ENCODE assay signal across 11 mouse cellular contexts in the genomic region with DNA sequence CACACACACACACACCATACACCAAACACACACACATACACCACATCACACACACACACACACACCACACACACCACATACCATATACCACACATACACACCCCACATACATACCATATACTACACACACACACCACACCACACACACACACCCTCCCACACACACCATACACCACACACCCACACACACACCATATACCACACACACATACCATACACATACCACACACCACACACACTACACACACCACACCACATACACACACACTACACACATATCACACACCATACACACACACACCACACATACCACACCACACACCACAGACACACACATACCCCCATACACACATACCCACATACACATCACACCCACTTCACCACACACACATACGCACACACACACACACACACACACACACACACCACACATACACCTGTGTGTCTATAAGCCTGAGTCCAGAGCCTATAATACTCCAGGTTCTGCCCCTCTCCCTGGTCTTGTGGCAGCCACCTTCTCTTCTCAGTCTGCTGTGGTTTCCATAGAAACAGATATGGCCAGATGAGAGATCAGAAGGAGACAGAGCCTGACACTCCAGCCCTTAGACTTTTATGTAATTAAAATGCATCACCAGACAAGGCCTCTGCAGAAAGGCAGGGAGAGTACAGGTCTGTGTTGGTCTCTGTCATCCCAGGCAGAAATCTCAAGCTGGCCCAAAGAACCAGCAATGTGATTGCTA.
DNase-seq lines count a peak whose midpoint lies in the region; ATAC-seq and TF ChIP-seq lines count a peak whose summit lies in the region.
"Had no signal": no experiment of that assay in that cellular context is flagged by ENCODE, and none has a peak within 500 bp of the region (broad histone marks: within the 10 kb centered on the region; RNA-seq: fewer than 3 reads in every experiment).

No protein-coding gene starts in this region.

- no peak for TF ChIP-seq CTCF in stomach, postnatal 0 days (IDR thresholded peaks at IDR 0.05; ENCODE audit: low read depth)

- no peak overlapping the region for H3K4me2 ChIP-seq in heart, embryonic 11.5 days
- no peak overlapping the region for H3K4me2 ChIP-seq in midbrain, embryonic 11.5 days
- H3K4me2 ChIP-seq in limb, embryonic 11.5 days (ENCODE audit: low read depth, severe bottlenecking): no peak overlapping the region
- no peak overlapping the region for H3K4me2 ChIP-seq in stomach, postnatal 0 days (replicated peaks; ENCODE audit: low read depth)
- H3K4me2 ChIP-seq: stomach, embryonic 15.5 days had no signal

- H3K4me3 ChIP-seq in heart, embryonic 11.5 days (ENCODE audit: low read depth, low read length): no peak overlapping the region
- H3K4me3 ChIP-seq in midbrain, embryonic 11.5 days (ENCODE audit: low read depth, low read length): no peak overlapping the region
- H3K4me3 ChIP-seq in midbrain, embryonic 10.5 days: no peak overlapping the region
- no peak overlapping the region for H3K4me3 ChIP-seq in limb, embryonic 11.5 days (ENCODE audit: low read depth, low read length)
- H3K4me3 ChIP-seq in stomach, postnatal 0 days (ENCODE audit: low read depth, low read length): no peak overlapping the region
- H3K4me3 ChIP-seq: stomach, embryonic 15.5 days had no signal

- WGBS in heart, embryonic 11.5 days (ENCODE audit: insufficient replicate concordance): 82% methylated on average over 1 of the region's 1 CpGs
- WGBS in midbrain, embryonic 11.5 days: 75% methylated on average over 1 of the region's 1 CpGs
- 82% methylated on average over 1 of the region's 1 CpGs for WGBS in midbrain, embryonic 10.5 days
- 96% methylated on average over 1 of the region's 1 CpGs for WGBS in limb, embryonic 11.5 days
- 100% methylated on average over 1 of the region's 1 CpGs for WGBS in stomach, postnatal 0 days

- no peak for DNase-seq in heart, adult 8-10 months (ENCODE audit: low spot score)
- no peak for DNase-seq in midbrain, embryonic 11.5 days (ENCODE audit: low spot score, missing footprints)
- no peak for DNase-seq in midbrain, embryonic 10.5 days (ENCODE audit: low spot score)
- no peak for DNase-seq in limb, embryonic 11.5 days (ENCODE audit: low spot score)
- DNase-seq in stomach, postnatal 0 days (ENCODE audit: low spot score): no peak
- no peak for DNase-seq in lung, postnatal 4 days
- DNase-seq: lung, postnatal 36 days; right cerebral cortex, postnatal 14 days had no signal

- H3K27ac ChIP-seq in heart, embryonic 11.5 days (ENCODE audit: low read depth, low read length): no peak overlapping the region
- H3K27ac ChIP-seq in midbrain, embryonic 11.5 days (ENCODE audit: low read depth, low read length): no peak overlapping the region
- H3K27ac ChIP-seq in midbrain, embryonic 10.5 days (replicated peaks): no peak overlapping the region
- H3K27ac ChIP-seq in limb, embryonic 11.5 days (replicated peaks; ENCODE audit: low read depth, low read length): no peak overlapping the region
- no peak overlapping the region for H3K27ac ChIP-seq in stomach, postnatal 0 days (replicated peaks)
- H3K27ac ChIP-seq: stomach, embryonic 15.5 days had no signal

- H3K9me3 ChIP-seq in heart, embryonic 11.5 days (replicated peaks; ENCODE audit: control insufficient read depth, low read length): no peaks in the 10 kb centered on the region
- no peaks in the 10 kb centered on the region for H3K9me3 ChIP-seq in midbrain, embryonic 11.5 days (ENCODE audit: control insufficient read depth, low read length)
- no peaks in the 10 kb centered on the region for H3K9me3 ChIP-seq in midbrain, embryonic 10.5 days (replicated peaks)
- H3K9me3 ChIP-seq in limb, embryonic 11.5 days (ENCODE audit: control insufficient read depth, low read length): no peaks in the 10 kb centered on the region
- H3K9me3 ChIP-seq in stomach, postnatal 0 days (ENCODE audit: control insufficient read depth, low read length): no peaks in the 10 kb centered on the region
- H3K9me3 ChIP-seq: stomach, embryonic 15.5 days had no signal

- H3K36me3 ChIP-seq in heart, embryonic 11.5 days (ENCODE audit: control insufficient read depth, insufficient read depth, low read length): no peaks in the 10 kb centered on the region
- no peaks in the 10 kb centered on the region for H3K36me3 ChIP-seq in midbrain, embryonic 11.5 days (ENCODE audit: control insufficient read depth, insufficient read depth, low read length)
- H3K36me3 ChIP-seq in midbrain, embryonic 10.5 days: no peaks in the 10 kb centered on the region
- H3K36me3 ChIP-seq in limb, embryonic 11.5 days (ENCODE audit: control insufficient read depth, insufficient read depth, low read length): no peaks in the 10 kb centered on the region
- H3K36me3 ChIP-seq in stomach, postnatal 0 days (ENCODE audit: control insufficient read depth, insufficient read depth, low read length): no peaks in the 10 kb centered on the region
- H3K36me3 ChIP-seq: stomach, embryonic 15.5 days had no signal

- TF ChIP-seq EP300 in stomach, postnatal 0 days (optimal IDR thresholded peaks at IDR 0.05): no peak

- ATAC-seq in heart, embryonic 11.5 days (replicated peaks; ENCODE audit: insufficient number of reproducible peaks, low FRiP score, low TSS enrichment): 0 out of 2 replicates have a peak, but pooled peaks have one; percentile 36
- peak; percentile 59 for ATAC-seq in midbrain, embryonic 11.5 days (ENCODE audit: low FRiP score)
- ATAC-seq in limb, embryonic 11.5 days (ENCODE audit: insufficient number of reproducible peaks, low FRiP score, low TSS enrichment, low read depth): peak; percentile 45; the same call in 1 of the 2 replicates
- 0 out of 2 replicates have a peak, but pooled peaks have one; percentile 22 for ATAC-seq in stomach, postnatal 0 days (ENCODE audit: low FRiP score, low TSS enrichment)
- no peak for ATAC-seq in granulocyte monocyte progenitor cell, adult 5-6 weeks (replicated peaks; ENCODE audit: poor library complexity, severe bottlenecking)

- no peaks in the 10 kb centered on the region for H3K27me3 ChIP-seq in heart, embryonic 11.5 days (ENCODE audit: control insufficient read depth, insufficient read depth, low read length)
- no peaks in the 10 kb centered on the region for H3K27me3 ChIP-seq in midbrain, embryonic 11.5 days (ENCODE audit: control insufficient read depth, insufficient read depth, low read length)
- no peaks in the 10 kb centered on the region for H3K27me3 ChIP-seq in midbrain, embryonic 10.5 days (ENCODE audit: low read depth, poor library complexity, severe bottlenecking)
- H3K27me3 ChIP-seq in limb, embryonic 11.5 days (ENCODE audit: control insufficient read depth, insufficient read depth, low read length): no peaks in the 10 kb centered on the region
- no peaks in the 10 kb centered on the region for H3K27me3 ChIP-seq in stomach, postnatal 0 days (ENCODE audit: control insufficient read depth, insufficient read depth, low read length)
- H3K27me3 ChIP-seq: stomach, embryonic 15.5 days had no signal

- no peak overlapping the region for H3K9ac ChIP-seq in heart, embryonic 11.5 days (ENCODE audit: low read depth, low read length)
- H3K9ac ChIP-seq in midbrain, embryonic 11.5 days (ENCODE audit: low read length): no peak overlapping the region
- H3K9ac ChIP-seq in limb, embryonic 11.5 days (ENCODE audit: low read length): no peak overlapping the region
- H3K9ac ChIP-seq in stomach, postnatal 0 days (ENCODE audit: low read length): no peak overlapping the region
- H3K9ac ChIP-seq: stomach, embryonic 15.5 days had no signal

- peaks cover 13% of the 10 kb centered on the region for H3K4me1 ChIP-seq in heart, embryonic 11.5 days (ENCODE audit: control insufficient read depth, insufficient read depth, low read length)
- H3K4me1 ChIP-seq in midbrain, embryonic 11.5 days (ENCODE audit: control insufficient read depth, insufficient read depth, low read length): peaks cover 7% of the 10 kb centered on the region; the same call in 1 of the 2 replicates
- peaks cover 35% of the 10 kb centered on the region for H3K4me1 ChIP-seq in midbrain, embryonic 10.5 days
- peaks cover 11% of the 10 kb centered on the region; the same call in 1 of the 2 replicates for H3K4me1 ChIP-seq in limb, embryonic 11.5 days (ENCODE audit: control insufficient read depth, insufficient read depth, low read length)
- no peaks in the 10 kb centered on the region for H3K4me1 ChIP-seq in stomach, postnatal 0 days (replicated peaks; ENCODE audit: control insufficient read depth, insufficient read depth)
